Mouse (Mus musculus) heart, embryonic 15.5 days (tissue): ENCODE measurements around the gene Sos1. TPM values are rescaled to one million over a fixed set of nuclear protein-coding genes. Genes with fewer than 3 reads are reported as not detected.

Experiments
- ATAC-seq: fragments of 200-750 bp; cut with Nextera tagmentation; replicated peaks from 2 replicates; pipeline ENCODE4 v1.8.0; 2017; ENCODE audit warnings: low read depth, moderate TSS enrichment; ENCODE audit not compliant: insufficient number of reproducible peaks, insufficient read depth, low FRiP score
- H3K27ac ChIP-seq: fragments of 300-500 bp; sonication (generic); 2 replicates; pipeline ENCODE4 v1.5.1; 2015; ENCODE audit warnings: mild to moderate bottlenecking, inconsistent platforms
- H3K27me3 ChIP-seq: fragments of 300-500 bp; sonication (generic); 2 replicates; pipeline ENCODE4 v1.6.1; 2015; ENCODE audit warnings: inconsistent platforms
- H3K36me3 ChIP-seq: fragments of 300-500 bp; sonication (generic); 2 replicates; pipeline ENCODE4 v1.6.1; 2015; ENCODE audit warnings: mild to moderate bottlenecking, inconsistent platforms
- H3K4me1 ChIP-seq: fragments of 300-500 bp; sonication (generic); replicated peaks from 2 replicates; pipeline ENCODE4 v1.6.1; 2015; ENCODE audit warnings: inconsistent platforms
- H3K4me2 ChIP-seq: fragments of 300-500 bp; sonication (generic); 2 replicates; pipeline ENCODE4 v1.6.1; 2015; ENCODE audit warnings: inconsistent platforms, mild to moderate bottlenecking, moderate library complexity
- H3K4me3 ChIP-seq: fragments of 300-500 bp; sonication (generic); 2 replicates; pipeline ENCODE4 v1.5.1; 2015; ENCODE audit warnings: mild to moderate bottlenecking, inconsistent platforms
- H3K9ac ChIP-seq: fragments of 300-500 bp; sonication (generic); 2 replicates; pipeline ENCODE4 v1.6.1; 2015; ENCODE audit warnings: mild to moderate bottlenecking, inconsistent platforms
- H3K9me3 ChIP-seq: fragments of 300-500 bp; sonication (generic); replicated peaks from 2 replicates; pipeline ENCODE4 v1.6.1; 2016; ENCODE audit warnings: inconsistent platforms
- WGBS: fragments of 180-500 bp; shearing (Covaris S2); methylation state at CpG from one replicate; pipeline ENCODE4 v1.1.7; 2015; ENCODE audit warnings: mixed read lengths; 5-methylcytosine and 5-hydroxymethylcytosine counted together
- polyA plus RNA-seq: library from polyadenylated mRNA; unstranded; fragments of >200 nt; fragmentation: Nextera tagmentation; extraction: Ambion mirVana; gene quantifications from 2 replicates; pipeline ENCODE4 v1.2.1, GENCODE M21; 2015

Gene Sos1
- polyA plus RNA-seq, 1 experiment from 2014 or later, result 2.5 TPM

- 36% methylated on average over 2 of the region's 2 CpGs for WGBS
- H3K4me3 ChIP-seq, result no peak overlapping the region
Observed at GRCm38 (mm10) chr17:80455648-80456047, 24.6 kb downstream of the Sos1 start.

GRCm38 (mm10) chr17:80450426-80451030 lies 29.7 kb downstream of the Sos1 start:
- H3K27ac ChIP-seq, result no peak overlapping the region
- no peaks in the 10 kb centered on the region for H3K9me3 ChIP-seq
- no peak overlapping the region for H3K4me3 ChIP-seq
- peaks cover 11% of the 10 kb centered on the region for H3K36me3 ChIP-seq
- no peaks in the 10 kb centered on the region for H3K4me1 ChIP-seq
- H3K27me3 ChIP-seq, result no peaks in the 10 kb centered on the region
- H3K4me2 ChIP-seq, result no peak overlapping the region
- 51% methylated on average over 3 of the region's 3 CpGs for WGBS
- H3K9ac ChIP-seq, result no peak overlapping the region
- no peak for ATAC-seq

More at GRCm38 (mm10) chr17:80455648-80456047, 24.6 kb downstream of the Sos1 start:
- no peaks in the 10 kb centered on the region; the same call in 1 of the 2 replicates for H3K4me1 ChIP-seq
- H3K27me3 ChIP-seq, result no peaks in the 10 kb centered on the region
- no peak overlapping the region for H3K9ac ChIP-seq
- no peak for ATAC-seq
- H3K36me3 ChIP-seq, result no peaks in the 10 kb centered on the region; the same call in 1 of the 2 replicates
- no peak overlapping the region for H3K27ac ChIP-seq
- H3K4me2 ChIP-seq, result no peak overlapping the region
- no peaks in the 10 kb centered on the region for H3K9me3 ChIP-seq

GRCm38 (mm10) chr17:80446470-80446869 lies 33.8 kb downstream of the Sos1 start:
- Histone ChIP-seq H3K4me3 (no peak overlapping the region), H3K9me3 (no peaks in the 10 kb centered on the region), H3K27ac (no peak overlapping the region), H3K4me2 (no peak overlapping the region), H3K4me1 (no peaks in the 10 kb centered on the region), H3K9ac (no peak overlapping the region), H3K27me3 (no peaks in the 10 kb centered on the region), H3K36me3 (peaks cover 28% of the 10 kb centered on the region)
- 80% methylated on average over 5 of the region's 5 CpGs for WGBS
- no peak for ATAC-seq

GRCm38 (mm10) chr17:80445433-80445832 lies 34.8 kb downstream of the Sos1 start:
- H3K27ac ChIP-seq, result no peak overlapping the region
- H3K4me3 ChIP-seq, result no peak overlapping the region
- no peaks in the 10 kb centered on the region for H3K27me3 ChIP-seq
- 87% methylated on average over 7 of the region's 7 CpGs for WGBS
- H3K9ac ChIP-seq, result no peak overlapping the region
- no peak overlapping the region for H3K4me2 ChIP-seq
- no peaks in the 10 kb centered on the region for H3K9me3 ChIP-seq
- H3K36me3 ChIP-seq, result peaks cover 28% of the 10 kb centered on the region
- H3K4me1 ChIP-seq, result no peaks in the 10 kb centered on the region
- no peak for ATAC-seq

GRCm38 (mm10) chr17:80435680-80436079 lies 44.6 kb downstream of the Sos1 start:
- Histone ChIP-seq H3K4me2 (no peak overlapping the region), H3K4me1 (no peaks in the 10 kb centered on the region), H3K27me3 (no peaks in the 10 kb centered on the region), H3K27ac (no peak overlapping the region), H3K9ac (no peak overlapping the region), H3K9me3 (no peaks in the 10 kb centered on the region), H3K4me3 (no peak overlapping the region), H3K36me3 (peaks cover 10% of the 10 kb centered on the region)
- no peak for ATAC-seq
- 79% methylated on average over 5 of the region's 5 CpGs for WGBS

- WGBS, result 67% methylated on average over 3 of the region's 3 CpGs
- Histone ChIP-seq H3K4me3 (no peak overlapping the region), H3K4me1 (no peaks in the 10 kb centered on the region), H3K27ac (no peak overlapping the region), H3K9ac (no peak overlapping the region), H3K4me2 (no peak overlapping the region), H3K27me3 (no peaks in the 10 kb centered on the region), H3K36me3 (peaks cover 10% of the 10 kb centered on the region), H3K9me3 (no peaks in the 10 kb centered on the region)
- ATAC-seq, result no peak
Observed at GRCm38 (mm10) chr17:80434430-80434829, 45.8 kb downstream of the Sos1 start.

- Histone ChIP-seq H3K36me3 (peaks cover 4% of the 10 kb centered on the region; the same call in 1 of the 2 replicates), H3K27me3 (no peaks in the 10 kb centered on the region), H3K9ac (no peak overlapping the region), H3K4me3 (no peak overlapping the region), H3K4me2 (no peak overlapping the region), H3K27ac (no peak overlapping the region), H3K9me3 (no peaks in the 10 kb centered on the region), H3K4me1 (no peaks in the 10 kb centered on the region; the same call in 1 of the 2 replicates)
- WGBS, result 97% methylated on average over 9 of the region's 9 CpGs
- no peak for ATAC-seq
Observed at GRCm38 (mm10) chr17:80431997-80432396, 48.3 kb downstream of the Sos1 start.

GRCm38 (mm10) chr17:80427966-80428365 lies 52.3 kb downstream of the Sos1 start:
- ATAC-seq, result no peak
- Histone ChIP-seq H3K27me3 (no peaks in the 10 kb centered on the region), H3K9me3 (no peaks in the 10 kb centered on the region), H3K4me3 (no peak overlapping the region), H3K27ac (no peak overlapping the region), H3K4me1 (peaks cover 6% of the 10 kb centered on the region; the same call in 1 of the 2 replicates), H3K36me3 (peaks cover under 1% of the 10 kb centered on the region), H3K4me2 (no peak overlapping the region), H3K9ac (no peak overlapping the region)
- 55% methylated on average over 2 of the region's 2 CpGs for WGBS

- H3K9ac ChIP-seq, result no peak overlapping the region
- H3K4me2 ChIP-seq, result no peak overlapping the region
- H3K4me1 ChIP-seq, result peaks cover 6% of the 10 kb centered on the region; the same call in 1 of the 2 replicates
- H3K27ac ChIP-seq, result no peak overlapping the region
- peaks cover 10% of the 10 kb centered on the region for H3K36me3 ChIP-seq
- 54% methylated on average over 5 of the region's 5 CpGs for WGBS
- no peak overlapping the region for H3K4me3 ChIP-seq
- no peak for ATAC-seq
- no peaks in the 10 kb centered on the region for H3K9me3 ChIP-seq
- H3K27me3 ChIP-seq, result no peaks in the 10 kb centered on the region
Observed at GRCm38 (mm10) chr17:80426901-80427300, 53.4 kb downstream of the Sos1 start.

- Histone ChIP-seq H3K27ac (no peak overlapping the region), H3K9ac (no peak overlapping the region), H3K4me2 (no peak overlapping the region), H3K27me3 (no peaks in the 10 kb centered on the region), H3K9me3 (no peaks in the 10 kb centered on the region), H3K4me1 (peaks cover 6% of the 10 kb centered on the region; the same call in 1 of the 2 replicates), H3K36me3 (peaks cover 11% of the 10 kb centered on the region), H3K4me3 (no peak overlapping the region)
- WGBS, result 88% methylated on average over 7 of the region's 7 CpGs
- ATAC-seq, result no peak
Observed at GRCm38 (mm10) chr17:80426171-80426570, 54.1 kb downstream of the Sos1 start.

- no peaks in the 10 kb centered on the region for H3K27me3 ChIP-seq
- H3K36me3 ChIP-seq, result peaks cover 49% of the 10 kb centered on the region
- H3K4me2 ChIP-seq, result no peak overlapping the region
- no peak overlapping the region for H3K27ac ChIP-seq
- no peak overlapping the region for H3K4me3 ChIP-seq
- no peaks in the 10 kb centered on the region for H3K4me1 ChIP-seq
- WGBS, result 91% methylated on average over 1 of the region's 1 CpGs
- ATAC-seq, result no peak
- H3K9ac ChIP-seq, result no peak overlapping the region
- no peaks in the 10 kb centered on the region for H3K9me3 ChIP-seq
Observed at GRCm38 (mm10) chr17:80420998-80421397, 59.3 kb downstream of the Sos1 start.

GRCm38 (mm10) chr17:80418572-80419210 lies 61.6 kb downstream of the Sos1 start:
- WGBS, result 86% methylated on average over 10 of the region's 10 CpGs
- H3K9me3 ChIP-seq, result no peaks in the 10 kb centered on the region
- H3K27me3 ChIP-seq, result no peaks in the 10 kb centered on the region
- H3K36me3 ChIP-seq, result peaks cover 58% of the 10 kb centered on the region
- no peak overlapping the region for H3K4me3 ChIP-seq
- H3K27ac ChIP-seq, result no peak overlapping the region
- no peak overlapping the region for H3K4me2 ChIP-seq
- H3K4me1 ChIP-seq, result no peaks in the 10 kb centered on the region
- no peak for ATAC-seq
- H3K9ac ChIP-seq, result no peak overlapping the region
